Mouse (Mus musculus) lung, embryonic 14.5 days (tissue): ENCODE measurements around the gene Srp14. TPM values are rescaled to one million over a fixed set of nuclear protein-coding genes. Genes with fewer than 3 reads are reported as not detected.

Experiments
- ATAC-seq: fragments of 200-750 bp; cut with Nextera tagmentation; 2 replicates; pipeline ENCODE4 v1.8.0; 2017; ENCODE audit warnings: mild to moderate bottlenecking, moderate TSS enrichment, moderate library complexity; ENCODE audit not compliant: insufficient read depth
- DNase-seq: peaks from one replicate; pipeline ENCODE4 v3.0.0-alpha.2; 2015
- H3K27ac ChIP-seq: fragments of 300-500 bp; sonication (generic); 2 replicates; pipeline ENCODE4 v1.5.1; 2014; ENCODE audit warnings: low read depth, mild to moderate bottlenecking, moderate library complexity
- H3K27me3 ChIP-seq: fragments of 300-500 bp; sonication (generic); 2 replicates; pipeline ENCODE4 v1.6.1; 2014; ENCODE audit warnings: low read length, control low read depth; ENCODE audit not compliant: insufficient read depth
- H3K36me3 ChIP-seq: fragments of 300-500 bp; sonication (generic); 2 replicates; pipeline ENCODE4 v1.6.1; 2014; ENCODE audit warnings: control low read depth; ENCODE audit not compliant: insufficient read depth
- H3K4me1 ChIP-seq: fragments of 300-500 bp; sonication (generic); 2 replicates; pipeline ENCODE4 v1.6.1; 2014; ENCODE audit warnings: antibody characterized with exemption, control low read depth; ENCODE audit not compliant: insufficient read depth
- H3K4me2 ChIP-seq: fragments of 300-500 bp; sonication (generic); 2 replicates; pipeline ENCODE4 v1.6.1; 2014; ENCODE audit warnings: mild to moderate bottlenecking
- H3K4me3 ChIP-seq: fragments of 300-500 bp; sonication (generic); 2 replicates; pipeline ENCODE4 v1.5.1; 2014; ENCODE audit warnings: low read depth, low read length
- H3K9ac ChIP-seq: fragments of 300-500 bp; sonication (generic); 2 replicates; pipeline ENCODE4 v1.6.1; 2014
- H3K9me3 ChIP-seq: fragments of 300-500 bp; sonication (generic); 2 replicates; pipeline ENCODE4 v1.6.1; 2016; ENCODE audit warnings: low read depth, low read length, control low read depth
- CTCF ChIP-seq: IDR thresholded peaks from 2 replicates; pipeline ENCODE4 v1.5.1; 2016; ENCODE audit warnings: antibody characterized with exemption, low read depth
- WGBS: fragments of 180-500 bp; shearing (Covaris S2); extraction: QIAGEN DNeasy Blood & Tissue Kit; methylation state at CpG from one replicate; pipeline ENCODE4 v1.1.7; 2014; 5-methylcytosine and 5-hydroxymethylcytosine counted together
- polyA plus RNA-seq: library from polyadenylated mRNA; unstranded; fragments of >200 nt; fragmentation: Nextera tagmentation; extraction: Ambion mirVana; gene quantifications from 2 replicates; pipeline ENCODE4 v1.2.1, GENCODE M21; 2014

Gene Srp14
- polyA plus RNA-seq, 1 experiment from 2014 or later: 214 TPM

- Histone ChIP-seq H3K36me3 (peaks cover 37% of the 10 kb centered on the region), H3K9ac (no peak overlapping the region), H3K27me3 (no peaks in the 10 kb centered on the region), H3K4me1 (peaks cover 6% of the 10 kb centered on the region; the same call in 1 of the 2 replicates), H3K27ac (no peak overlapping the region), H3K4me2 (no peak overlapping the region), H3K9me3 (no peaks in the 10 kb centered on the region), H3K4me3 (no peak overlapping the region)
- no peak for TF ChIP-seq CTCF
- 90% methylated on average over 13 of the region's 13 CpGs for WGBS
- DNase-seq: no peak
- ATAC-seq: no peak
Observed at GRCm38 (mm10) chr2:118457463-118458261, 21.8 kb downstream of the Srp14 start.

GRCm38 (mm10) chr2:118457029-118457428 is 22.5 kb downstream of the Srp14 start:
- Histone ChIP-seq H3K4me2 (no peak overlapping the region), H3K4me3 (no peak overlapping the region), H3K36me3 (peaks cover 31% of the 10 kb centered on the region), H3K27ac (no peak overlapping the region), H3K9me3 (no peaks in the 10 kb centered on the region), H3K4me1 (peaks cover 6% of the 10 kb centered on the region; the same call in 1 of the 2 replicates), H3K9ac (no peak overlapping the region), H3K27me3 (no peaks in the 10 kb centered on the region)
- no peak for DNase-seq
- 87% methylated on average over 3 of the region's 3 CpGs for WGBS
- ATAC-seq: no peak
- no peak for TF ChIP-seq CTCF

DNA sequence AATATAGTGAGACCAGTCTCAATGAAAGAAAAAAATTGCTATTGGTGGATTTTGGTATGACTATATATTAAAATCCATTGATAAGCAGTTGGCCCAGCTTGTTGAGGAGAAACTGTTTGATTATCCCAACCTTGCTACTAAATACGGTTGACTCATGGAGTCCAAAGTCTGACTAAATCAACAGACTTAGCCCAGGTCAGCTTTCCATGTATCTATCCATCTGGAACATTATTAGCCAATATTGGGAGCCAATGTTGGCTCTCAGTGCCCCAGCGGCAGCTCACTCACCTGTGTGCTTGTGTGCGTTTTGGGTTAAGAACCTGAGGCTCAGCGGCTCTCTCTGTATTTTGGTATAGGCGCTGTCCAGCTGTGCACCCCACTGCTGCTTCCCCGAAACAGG is 28.5 kb downstream of the Srp14 start:
- TF ChIP-seq CTCF: no peak
- H3K4me3 ChIP-seq: no peak overlapping the region
- DNase-seq (no peak), ATAC-seq (no peak)
- H3K27me3 ChIP-seq: no peaks in the 10 kb centered on the region
- H3K4me2 ChIP-seq: no peak overlapping the region
- WGBS: 87% methylated on average over 6 of the region's 6 CpGs
- no peaks in the 10 kb centered on the region for H3K9me3 ChIP-seq
- H3K9ac ChIP-seq: no peak overlapping the region
- H3K27ac ChIP-seq: no peak overlapping the region
- H3K4me1 ChIP-seq: no peaks in the 10 kb centered on the region
- peaks cover 29% of the 10 kb centered on the region for H3K36me3 ChIP-seq

DNA sequence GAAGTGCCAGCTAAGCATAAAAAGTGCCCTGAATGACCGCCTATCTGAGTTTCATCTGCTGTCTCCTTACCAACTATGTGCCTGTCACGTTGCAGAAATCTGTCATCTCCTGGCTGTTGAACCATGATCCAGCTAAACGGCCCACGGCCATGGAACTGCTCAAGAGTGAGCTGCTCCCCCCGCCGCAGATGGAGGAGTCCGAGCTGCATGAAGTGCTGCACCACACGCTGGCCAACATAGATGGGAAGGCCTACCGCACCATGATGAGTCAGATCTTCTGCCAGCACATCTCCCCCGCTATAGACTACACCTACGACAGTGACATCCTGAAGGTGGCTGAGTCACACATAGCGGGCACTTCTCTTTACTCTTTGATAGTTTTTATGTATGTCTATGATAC is 31.3 kb downstream of the Srp14 start:
- TF ChIP-seq CTCF: no peak
- DNase-seq (no peak), ATAC-seq (no peak)
- Histone ChIP-seq H3K9me3 (no peaks in the 10 kb centered on the region), H3K36me3 (peaks cover 30% of the 10 kb centered on the region), H3K9ac (no peak overlapping the region), H3K4me1 (no peaks in the 10 kb centered on the region), H3K27ac (no peak overlapping the region), H3K4me2 (no peak overlapping the region), H3K4me3 (no peak overlapping the region), H3K27me3 (no peaks in the 10 kb centered on the region)
- 86% methylated on average over 12 of the region's 12 CpGs for WGBS

GRCm38 (mm10) chr2:118445696-118446674 is 33.5 kb downstream of the Srp14 start:
- no peak for TF ChIP-seq CTCF
- Histone ChIP-seq H3K4me2 (no peak overlapping the region), H3K27me3 (no peaks in the 10 kb centered on the region), H3K4me3 (no peak overlapping the region), H3K27ac (no peak overlapping the region), H3K9me3 (no peaks in the 10 kb centered on the region), H3K4me1 (no peaks in the 10 kb centered on the region), H3K36me3 (peaks cover 34% of the 10 kb centered on the region; the same call in 1 of the 2 replicates), H3K9ac (no peak overlapping the region)
- WGBS: 65% methylated on average over 13 of the region's 13 CpGs
- no peak for ATAC-seq
- peak; percentile 60 for DNase-seq

GRCm38 (mm10) chr2:118442723-118443122 is 36.8 kb downstream of the Srp14 start:
- Histone ChIP-seq H3K4me3 (no peak overlapping the region), H3K9me3 (no peaks in the 10 kb centered on the region), H3K36me3 (peaks cover 41% of the 10 kb centered on the region; the same call in 1 of the 2 replicates), H3K4me1 (no peaks in the 10 kb centered on the region), H3K27ac (no peak overlapping the region), H3K4me2 (no peak overlapping the region), H3K9ac (no peak overlapping the region), H3K27me3 (no peaks in the 10 kb centered on the region)
- no peak for DNase-seq
- no peak for ATAC-seq
- TF ChIP-seq CTCF: no peak
- 80% methylated on average over 4 of the region's 4 CpGs for WGBS

- 71% methylated on average over 5 of the region's 5 CpGs for WGBS
- no peak overlapping the region for H3K4me2 ChIP-seq
- H3K27me3 ChIP-seq: no peaks in the 10 kb centered on the region
- no peak overlapping the region for H3K27ac ChIP-seq
- no peak overlapping the region for H3K9ac ChIP-seq
- DNase-seq (no peak), ATAC-seq (no peak)
- H3K9me3 ChIP-seq: no peaks in the 10 kb centered on the region
- no peak overlapping the region for H3K4me3 ChIP-seq
- TF ChIP-seq CTCF: no peak
- H3K36me3 ChIP-seq: peaks cover 41% of the 10 kb centered on the region; the same call in 1 of the 2 replicates
- no peaks in the 10 kb centered on the region for H3K4me1 ChIP-seq
Observed at GRCm38 (mm10) chr2:118442172-118442571, 37.3 kb downstream of the Srp14 start.
